Mouse (Mus musculus) v-Abl transformed pro-B cells (cell line): Measurements from ENCODE around the gene Serpine3.
"Not testable (repeated sequence)": the region's sequence is repeated elsewhere in the genome, so short reads cannot be mapped to it uniquely, and the experiment has no call there.

Experiments used
- in situ Hi-C, 2 experiments: fragments of 400-800 bp; cut with MboI; formaldehyde crosslinking; loops; one replicate each; pipeline ENCODE4 v1.15.1; 2025; ENCODE audit not compliant: unreplicated experiment in 2 of 2

The Serpine3 gene

DNA sequence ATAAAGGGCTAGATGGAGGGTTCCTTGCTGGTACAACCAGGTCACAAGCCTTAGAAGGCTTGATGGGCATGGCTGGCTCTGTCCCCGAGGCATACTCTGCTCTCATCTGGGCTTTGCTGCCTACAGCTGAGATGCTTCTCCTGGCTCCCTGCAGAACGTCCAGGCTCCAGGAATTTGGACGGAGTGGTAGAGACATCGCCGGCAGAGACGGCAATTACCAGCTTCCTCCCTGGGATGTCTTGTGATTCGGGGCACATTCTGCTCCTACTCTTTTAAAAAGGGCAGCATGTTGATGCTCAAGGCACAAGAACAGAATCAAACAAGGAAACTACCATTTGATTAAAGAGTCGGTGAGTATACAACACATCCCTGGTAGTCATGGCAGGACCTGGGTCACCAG is at the start of gene Serpine3:
Serpine3 (plus strand) TSS at position 301 of the 400 bp plus-strand sequence.
- in situ Hi-C loops, result no loop called here

DNA sequence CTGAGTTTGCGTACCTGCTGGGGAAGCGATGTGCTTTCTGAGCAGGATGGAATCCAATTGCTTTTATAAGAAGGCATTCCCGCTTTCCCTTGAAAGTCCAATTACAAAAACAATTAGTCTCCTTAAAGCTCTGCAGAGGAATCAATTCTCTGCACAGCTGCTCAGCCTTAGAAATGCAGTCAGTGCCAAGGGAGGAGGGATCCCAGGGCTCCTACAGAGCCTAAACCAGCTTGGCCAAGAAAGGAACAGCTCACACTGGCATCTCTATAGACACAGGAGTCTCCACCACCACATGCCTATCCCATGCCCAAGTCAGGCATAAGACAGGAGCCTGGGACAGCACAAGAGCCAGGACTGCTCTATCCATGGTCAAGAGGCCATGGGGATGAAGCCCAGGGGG is 41.1 kb upstream of the Serpine3 start:
- in situ Hi-C loops, result no loop called here

DNA sequence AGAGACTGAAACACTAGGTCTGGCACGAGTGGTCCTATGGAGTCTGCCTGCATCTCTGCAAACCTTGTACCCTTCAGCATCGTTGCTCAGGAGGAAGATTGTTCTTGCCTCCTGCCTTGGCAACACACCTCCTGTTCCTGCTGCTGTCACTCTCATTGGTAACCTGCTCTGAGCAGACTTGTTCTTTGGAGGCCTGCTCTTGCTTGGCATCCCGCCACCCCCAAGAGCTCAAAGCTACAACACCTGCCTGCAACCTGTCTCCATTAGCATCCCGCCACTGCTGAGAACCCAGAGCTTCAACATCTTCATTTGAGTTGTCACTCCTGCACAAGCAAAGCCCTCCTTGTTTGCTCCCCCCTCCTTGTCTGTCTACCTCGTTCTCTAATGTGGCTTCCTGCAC is 35.5 kb upstream of the Serpine3 start:
- in situ Hi-C loops, result no loop called here

DNA sequence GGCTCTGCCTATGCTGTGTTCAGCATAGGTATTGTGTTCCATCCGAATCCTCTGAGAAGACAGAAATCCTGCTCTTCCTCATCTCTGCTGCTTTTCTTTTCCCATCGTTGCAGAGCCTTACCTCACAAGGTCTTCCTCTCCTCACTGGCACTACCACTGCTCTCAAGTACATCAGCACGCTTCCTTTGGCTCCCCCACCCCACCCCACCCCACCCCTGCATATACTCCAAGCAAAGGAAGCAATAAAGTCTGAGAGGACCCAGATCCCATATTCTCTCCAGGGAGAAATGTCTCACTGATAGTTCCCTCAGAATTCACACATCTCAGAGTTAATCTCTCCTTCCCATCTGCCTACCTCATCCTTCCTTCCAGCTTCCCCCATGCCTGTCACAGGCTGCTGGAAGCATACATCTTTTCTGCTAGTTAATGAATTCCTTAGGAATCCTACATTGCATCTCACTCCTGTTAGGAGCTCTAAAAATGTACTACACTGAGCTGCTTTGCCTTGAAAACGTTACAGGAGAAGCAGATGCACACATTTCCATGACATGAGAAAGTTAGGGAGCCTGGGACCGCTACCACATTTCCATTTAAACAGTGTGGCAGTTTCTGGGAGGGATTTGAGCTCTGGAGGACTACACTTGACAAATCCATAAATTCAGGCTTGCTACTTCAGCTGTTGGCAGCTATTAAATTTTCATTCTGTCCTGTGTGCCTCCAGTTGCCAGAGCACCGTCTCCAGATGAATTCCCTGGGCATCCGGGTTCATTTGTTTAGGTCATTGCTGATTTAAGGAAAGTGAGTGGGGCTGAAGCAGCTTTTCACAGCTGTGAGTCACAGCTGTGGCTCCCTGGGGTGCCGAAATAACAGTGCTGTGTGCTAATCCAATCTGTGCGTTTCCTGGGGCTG is 25.8 kb upstream of the Serpine3 start:
- in situ Hi-C loops, result no loop called here

DNA sequence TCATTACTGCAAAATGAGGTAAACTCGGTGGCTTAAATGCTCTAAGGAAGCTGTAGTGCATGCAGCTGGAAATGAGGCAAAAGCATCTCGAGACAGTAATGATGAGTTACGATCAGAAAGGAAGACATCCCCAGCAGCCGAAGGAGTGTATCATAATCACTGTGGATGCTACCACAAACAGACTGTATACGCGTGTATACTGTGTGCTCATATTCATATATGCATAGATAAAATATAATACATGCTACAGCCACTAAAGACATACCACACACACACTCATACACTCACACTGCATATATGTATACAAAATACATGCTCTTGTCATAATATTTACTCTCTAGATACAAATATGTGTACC is 25.1 kb upstream of the Serpine3 start:
- in situ Hi-C loops, result no loop called here

DNA sequence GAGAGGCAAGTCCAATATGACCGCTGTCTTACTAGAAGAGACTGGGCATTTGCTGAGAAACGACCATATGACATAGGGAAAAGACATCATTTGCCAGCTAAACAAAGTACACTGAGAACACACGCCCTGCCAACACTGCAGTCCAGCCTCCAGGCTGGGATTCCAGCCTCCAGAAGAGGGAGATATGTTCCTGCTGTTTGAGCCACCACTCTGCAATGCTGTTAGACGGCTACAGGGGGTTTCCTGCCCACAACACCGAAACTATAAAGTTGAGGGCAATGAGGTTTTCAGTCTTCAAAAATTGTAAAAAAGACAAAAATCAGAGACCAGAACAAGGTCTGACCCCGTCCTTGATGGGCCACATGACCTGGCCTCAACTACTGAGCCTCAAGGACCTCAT is 24.4 kb upstream of the Serpine3 start:
- in situ Hi-C loops, result no loop called here

DNA sequence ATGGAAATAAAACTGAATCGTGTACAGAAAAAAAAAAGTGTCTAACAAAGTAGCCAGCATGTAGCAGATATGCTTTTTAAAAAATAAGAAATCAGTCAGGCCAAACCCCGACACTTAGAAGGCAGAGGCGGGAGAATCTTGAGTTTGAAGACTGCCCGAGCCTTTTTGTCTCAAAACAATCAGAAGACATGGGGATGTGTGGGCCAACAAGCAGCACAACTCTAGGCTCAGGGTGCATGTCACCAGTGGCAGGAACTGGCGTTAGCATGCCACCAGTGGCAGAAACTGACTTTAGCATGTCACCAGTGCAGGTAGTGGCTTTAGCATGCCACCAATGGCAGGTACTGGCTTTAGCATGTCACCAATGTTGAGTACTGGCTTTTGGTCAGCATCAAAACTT is 23.9 kb upstream of the Serpine3 start:
- in situ Hi-C loops, result no loop called here

DNA sequence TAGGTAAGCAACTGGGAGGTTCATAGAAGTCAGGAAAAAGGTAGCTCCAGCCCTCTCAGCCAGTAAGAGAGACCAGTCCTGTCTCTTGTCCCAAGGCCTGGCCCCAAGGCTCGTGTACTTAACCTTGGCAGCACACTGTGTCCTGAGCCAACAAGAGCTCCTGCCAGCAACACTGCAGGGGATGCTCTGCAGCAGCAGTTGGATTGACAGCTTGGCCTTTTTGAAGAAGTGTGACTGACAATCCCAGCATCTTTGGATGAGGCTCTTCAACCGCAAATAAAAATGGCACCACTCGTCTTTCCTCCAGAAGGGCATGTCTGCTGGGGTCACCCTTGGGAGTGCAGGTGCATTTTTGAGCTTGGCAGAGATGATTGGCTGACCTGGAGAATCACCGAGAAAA is 23.1 kb upstream of the Serpine3 start:
- in situ Hi-C loops, result no loop called here

DNA sequence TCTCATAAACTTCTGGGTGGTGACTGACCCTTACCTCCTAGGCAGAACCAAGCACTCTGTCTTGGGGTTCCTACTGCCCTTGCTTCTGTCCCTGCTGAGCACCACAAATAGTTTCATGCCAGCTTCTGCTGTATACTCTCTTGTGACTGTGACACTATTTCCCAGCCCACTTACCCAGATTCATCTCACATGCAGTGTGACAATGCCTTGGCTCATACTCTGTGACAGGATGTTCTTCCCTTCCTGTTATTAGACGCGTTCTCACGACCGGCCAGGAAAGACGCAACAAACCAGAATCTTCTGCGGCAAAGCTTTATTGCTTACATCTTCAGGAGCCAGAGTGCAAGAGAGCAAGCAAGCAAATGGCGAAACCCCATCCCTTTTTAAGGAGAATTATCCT is 21.1 kb upstream of the Serpine3 start:
- in situ Hi-C loops, result not testable (repeated sequence)

DNA sequence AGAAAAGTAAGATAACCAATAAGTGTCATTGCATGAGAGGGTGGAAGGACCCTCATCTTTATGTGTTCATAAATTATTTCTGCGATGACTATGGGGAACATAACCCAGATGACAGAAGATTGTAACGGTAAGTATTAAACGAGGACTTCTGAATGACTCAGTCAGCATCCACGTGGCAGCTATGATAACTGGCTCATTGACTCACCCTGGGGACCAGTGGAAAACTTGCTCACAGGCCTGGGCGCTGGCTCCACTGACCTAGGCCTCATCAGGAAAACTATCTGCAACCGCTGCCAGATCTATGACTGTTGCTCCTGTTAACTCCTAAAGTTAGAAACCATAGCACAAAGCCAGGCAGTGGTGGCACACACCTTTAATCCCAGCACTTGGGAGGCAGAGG is 15.1 kb upstream of the Serpine3 start:
- in situ Hi-C loops, result no loop called here

DNA sequence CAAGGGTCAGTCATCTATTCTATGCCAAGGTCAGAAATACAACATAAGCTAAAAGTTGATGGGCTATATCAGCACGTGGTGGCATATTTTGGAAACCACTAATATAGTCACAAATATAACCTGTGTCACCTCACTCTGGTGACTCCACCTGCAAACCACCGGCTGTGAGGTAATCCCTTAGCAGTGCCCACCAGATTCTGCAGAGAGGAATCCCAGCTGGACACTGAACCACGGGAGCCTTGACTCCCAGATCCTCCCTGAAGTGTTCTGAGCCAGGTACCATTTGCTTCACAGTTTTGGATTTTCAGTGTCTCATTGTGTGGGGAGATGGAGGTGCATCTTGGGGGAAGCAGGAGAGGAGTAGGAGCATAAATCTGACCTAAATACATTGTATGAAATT is 13.1 kb upstream of the Serpine3 start:
- in situ Hi-C loops, result no loop called here

DNA sequence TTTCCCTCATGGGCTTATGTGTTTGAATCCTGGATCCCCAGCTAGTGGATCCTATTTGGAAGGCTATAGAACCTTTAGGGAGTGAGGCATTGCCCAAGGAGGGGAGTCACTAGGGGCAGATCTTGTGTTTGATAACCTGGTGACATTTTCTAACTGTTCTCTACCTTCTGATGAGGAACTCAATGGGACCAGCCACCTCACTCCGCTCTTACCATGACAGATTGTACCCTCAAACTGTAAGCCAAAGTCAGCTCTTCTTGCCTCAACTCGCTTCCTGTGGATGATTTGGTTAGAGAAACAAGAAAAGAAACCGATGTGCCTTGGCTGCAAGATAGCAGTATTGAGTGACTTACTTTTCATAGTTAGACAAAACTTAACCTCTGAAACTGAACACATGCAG is 11.7 kb upstream of the Serpine3 start:
- in situ Hi-C loops, result no loop called here

DNA sequence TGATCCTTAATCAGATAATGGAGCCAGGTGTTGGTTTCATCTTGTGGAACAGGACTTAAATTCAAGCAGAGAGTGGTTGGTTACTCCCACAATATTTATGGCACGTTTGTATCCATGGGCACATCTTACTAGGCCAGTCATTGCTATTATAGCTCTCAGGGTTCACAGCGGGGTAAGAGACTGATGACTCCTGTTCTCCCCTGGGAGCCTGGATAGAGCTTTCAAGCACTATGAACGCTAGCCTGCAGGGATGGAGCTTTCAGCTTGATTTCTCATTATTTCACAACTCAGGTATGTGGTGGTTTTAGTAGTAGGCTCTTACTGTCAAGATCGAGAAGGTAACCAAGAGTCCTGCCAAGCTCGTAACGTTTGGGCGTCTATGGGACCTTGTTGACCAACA is 7.5 kb upstream of the Serpine3 start:
- in situ Hi-C loops, result no loop called here

DNA sequence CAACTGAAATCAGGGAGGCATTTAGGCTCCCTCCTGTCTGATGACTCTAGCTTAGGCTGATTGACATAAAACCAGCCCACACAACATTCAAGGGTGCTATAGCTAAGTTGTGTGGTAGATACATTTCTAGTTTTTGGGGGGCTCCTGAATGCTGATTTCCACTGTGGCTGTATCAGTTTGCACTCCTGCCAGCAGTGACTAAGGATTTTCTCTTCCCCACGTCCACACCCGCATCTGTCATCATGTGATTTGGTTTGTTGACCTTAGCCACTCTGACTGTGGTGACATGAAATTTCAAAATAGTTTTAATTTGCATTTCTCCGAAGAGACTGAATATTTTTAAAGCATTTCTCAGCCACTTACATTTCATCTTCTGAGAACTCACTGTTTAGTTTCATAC is 6.0 kb upstream of the Serpine3 start:
- in situ Hi-C loops, result no loop called here

DNA sequence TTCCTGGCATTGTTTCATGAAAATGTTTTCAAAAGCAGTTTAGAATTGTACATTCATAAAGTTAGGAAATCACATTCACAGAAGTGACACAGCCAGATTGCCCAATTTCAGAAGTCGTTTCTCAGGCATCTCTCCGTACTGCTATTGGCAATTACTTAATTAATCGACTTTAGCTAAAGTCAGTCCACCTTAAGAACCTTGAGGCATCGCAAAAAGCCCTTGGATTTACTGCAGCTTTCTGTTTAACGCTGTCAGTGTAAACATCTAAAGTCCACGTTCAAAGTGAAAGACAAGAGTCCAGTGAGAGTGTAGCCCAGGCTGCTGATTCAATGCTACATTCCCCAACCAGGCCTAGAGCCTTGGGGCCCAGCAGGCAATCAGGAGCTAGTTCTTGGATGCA is 1.1 kb upstream of the Serpine3 start:
- in situ Hi-C loops, result no loop called here

DNA sequence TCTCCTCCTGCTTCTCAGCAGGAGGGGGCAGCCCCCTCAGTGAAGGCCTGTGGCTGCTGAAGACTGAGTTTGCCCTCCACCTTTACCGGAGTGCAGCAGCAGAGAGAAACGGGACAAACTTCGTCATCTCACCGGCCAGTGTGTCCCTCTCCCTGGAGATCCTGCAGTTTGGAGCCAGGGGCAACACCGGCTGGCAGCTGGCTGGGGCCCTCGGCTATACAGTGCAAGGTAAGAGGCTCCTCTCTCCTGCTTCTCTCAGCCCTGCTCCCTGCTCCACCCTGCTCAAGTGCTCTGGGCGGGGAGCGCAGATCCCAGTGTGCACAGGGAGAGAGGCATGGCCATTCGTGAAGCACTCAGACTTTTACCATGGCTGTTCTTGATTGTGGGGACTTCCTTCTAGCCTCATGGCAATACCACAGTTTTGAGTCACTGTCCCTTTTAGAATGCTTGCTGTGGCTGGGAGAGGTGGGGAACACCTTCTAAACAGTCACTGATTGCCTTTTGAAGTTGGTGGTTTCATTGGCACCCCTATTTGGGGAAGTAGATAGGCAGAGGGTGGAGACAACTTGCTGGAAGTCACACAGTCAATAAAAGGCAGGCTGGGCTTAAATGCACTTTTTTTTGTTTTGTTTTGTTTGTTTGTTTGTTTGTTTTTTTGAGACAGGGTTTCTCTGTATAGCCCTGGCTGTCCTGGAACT is 1.7 kb downstream of the Serpine3 start:
- in situ Hi-C loops, result no loop called here

DNA sequence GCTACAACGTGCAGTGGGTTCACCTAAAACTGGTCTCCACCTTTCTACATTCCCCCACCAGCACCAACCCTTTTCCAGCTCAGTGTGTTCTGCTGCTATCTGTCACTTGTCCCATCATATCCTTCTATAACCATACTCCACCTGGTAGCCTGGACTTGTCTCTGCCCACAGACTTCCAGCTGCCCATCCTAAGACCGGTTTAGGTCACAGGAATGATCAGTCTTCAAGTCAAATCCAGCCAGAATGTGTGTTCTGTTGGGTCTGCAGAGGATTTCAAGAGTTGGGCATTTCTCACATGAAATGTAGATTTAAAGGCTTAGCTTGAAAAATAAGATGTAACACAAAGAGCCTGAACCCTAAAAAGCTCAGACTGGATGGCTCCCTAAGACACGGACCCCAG is 10.2 kb downstream of the Serpine3 start:
- in situ Hi-C loops, result no loop called here

DNA sequence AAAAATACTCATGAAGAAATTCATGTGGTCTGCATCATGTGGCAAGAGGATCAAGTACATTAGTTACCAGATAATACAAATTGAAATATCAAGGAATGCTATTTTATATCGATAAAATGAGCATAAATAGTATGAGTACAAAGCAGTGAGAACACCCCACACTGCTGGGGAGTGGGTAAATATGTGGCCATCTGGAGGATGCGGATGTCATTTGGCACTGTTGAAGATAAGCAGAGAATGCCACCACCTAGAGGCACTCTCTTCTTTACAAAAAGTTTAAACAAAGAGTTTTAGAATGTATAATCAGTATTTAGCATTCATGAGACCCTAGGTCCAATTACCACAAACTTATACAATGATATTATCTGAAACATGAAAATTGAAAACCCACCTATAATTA is 54.7 kb downstream of the Serpine3 start:
- in situ Hi-C loops, result no loop called here

DNA sequence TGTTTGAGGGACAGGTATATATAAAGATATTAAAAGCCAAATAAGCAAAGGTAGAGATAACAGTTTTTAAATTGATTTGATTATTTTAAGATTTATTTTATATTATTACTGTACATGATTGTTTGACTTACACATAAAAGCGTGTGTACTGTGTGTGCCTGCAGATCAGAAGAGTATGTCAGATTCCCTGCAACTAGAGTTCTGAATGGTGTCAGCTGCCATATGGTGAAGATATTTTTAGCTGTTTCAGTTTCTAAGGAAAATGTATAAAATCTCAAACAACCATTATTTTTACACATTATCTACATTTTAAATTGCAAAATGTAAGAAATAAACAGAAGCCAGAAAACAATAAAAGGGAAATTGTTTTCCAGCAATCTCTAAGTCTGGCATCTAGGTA is 58.2 kb downstream of the Serpine3 start:
- in situ Hi-C loops, result no loop called here

DNA sequence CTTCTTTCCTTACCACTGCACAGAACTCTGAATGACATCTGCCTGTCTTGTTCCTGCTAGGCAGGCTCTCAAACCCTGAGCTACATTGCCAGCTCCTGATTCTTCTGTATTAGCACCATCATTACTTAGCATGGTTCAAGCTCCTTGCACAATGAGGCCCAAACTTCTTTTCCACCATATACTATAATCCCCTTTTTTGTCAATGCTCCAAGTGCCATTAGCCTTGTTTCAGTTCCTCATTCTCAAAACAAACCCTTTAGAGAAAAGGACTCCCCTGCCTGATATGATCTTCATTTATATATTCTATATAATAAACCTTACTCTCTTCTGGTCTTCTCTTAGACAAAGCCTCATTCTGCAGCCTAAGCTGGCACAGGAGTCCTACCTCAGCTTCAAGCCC is 61.1 kb downstream of the Serpine3 start:
- in situ Hi-C loops, result no loop called here

DNA sequence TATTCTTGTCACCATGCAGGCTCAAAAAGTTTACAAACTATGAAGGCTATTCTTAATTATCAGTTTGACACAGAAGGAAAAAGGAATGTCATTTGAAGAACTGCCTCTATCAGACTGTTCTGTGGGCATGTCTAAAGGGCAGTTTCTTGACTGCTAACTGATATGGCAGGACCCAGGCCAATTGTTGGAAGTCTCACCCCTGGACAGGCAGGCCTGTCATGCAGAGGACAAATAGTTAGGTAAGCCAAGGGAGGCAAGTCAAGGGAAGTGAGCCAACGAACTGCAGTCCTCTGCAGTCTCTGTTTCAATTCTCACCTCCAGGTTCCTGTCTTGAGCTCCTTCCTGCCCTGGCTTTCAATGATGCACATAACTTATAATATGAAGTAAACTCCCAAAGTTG is 68.4 kb downstream of the Serpine3 start:
- in situ Hi-C loops, result loop anchor here in 1 of 2 experiments (25.0 kb wide), 2 partner anchors 405 to 1995 kb away; no protein-coding TSS in a partner anchor

DNA sequence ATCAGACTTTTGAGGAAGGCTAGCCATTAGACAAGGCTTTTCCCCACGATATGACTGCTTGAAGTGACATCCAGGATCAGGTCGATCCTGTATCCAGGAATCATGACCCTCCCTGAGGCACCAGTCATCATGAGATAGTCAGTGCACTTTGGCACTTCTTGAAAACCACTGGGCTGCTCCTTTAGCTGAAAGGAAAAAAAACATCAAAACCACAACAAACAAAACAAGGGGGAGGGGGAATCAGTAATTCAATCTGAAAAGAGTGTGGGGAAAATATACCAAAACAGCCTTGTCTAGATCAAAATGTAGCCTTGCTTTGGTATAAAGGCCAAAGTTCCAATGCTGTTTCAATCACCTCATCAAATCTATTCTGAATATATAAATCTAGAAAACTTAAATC is 70.2 kb downstream of the Serpine3 start:
- in situ Hi-C loops, result loop anchor here in 1 of 2 experiments (25.0 kb wide), 2 partner anchors 404 to 1996 kb away; no protein-coding TSS in a partner anchor
